Mouse (Mus musculus) duodenum, adult 2 months (tissue): ENCODE results near the gene Ssxb8. TPM values are rescaled to one million over a fixed set of nuclear protein-coding genes. Genes with fewer than 3 reads are reported as not detected.

Experiments used
- polyA plus RNA-seq: library from polyadenylated mRNA; depleted of rRNA; stranded (reverse); fragments of >200 nt; gene quantifications from 2 replicates; pipeline ENCODE4 v1.2.3, GENCODE M21; 2012; ENCODE audit warnings: low replicate concordance; rRNA removed

The Ssxb8 gene
- polyA plus RNA-seq = not detected in 2 replicates

GRCm38 (mm10) chrX:8690744-8691143 is at the start of gene Ssxb8:
Gene Ssxb8, minus strand, starts transcription at chrX:8690844.

Other genes starting within 250 kb of the Ssxb8 start
- not detected in 2 replicates for gene Ssxb2, start 229.1 kb downstream of the Ssxb8 start, polyA plus RNA-seq
- not detected in 2 replicates for gene Gm14459, start 165.9 kb downstream of the Ssxb8 start, polyA plus RNA-seq
- gene Ssxb6, start 142.6 kb downstream of the Ssxb8 start, polyA plus RNA-seq = not detected in 2 replicates
- not detected in 2 replicates for gene Ssxb3, start 99.0 kb downstream of the Ssxb8 start, polyA plus RNA-seq
- gene Ssx9, start 57.6 kb upstream of the Ssxb8 start, polyA plus RNA-seq = not detected in 2 replicates
- not detected in 2 replicates for gene Ssxb5, start 112.8 kb upstream of the Ssxb8 start, polyA plus RNA-seq
- not detected in 2 replicates for gene Gm6592, start 153.2 kb upstream of the Ssxb8 start, polyA plus RNA-seq
- gene Gm5751, start 183.4 kb upstream of the Ssxb8 start, polyA plus RNA-seq = not detected in 2 replicates
- 1.5 and 1.9 TPM in 2 replicates for gene B630019K06Rik, start 201.5 kb upstream of the Ssxb8 start, polyA plus RNA-seq